Mouse (Mus musculus): ENCODE measurements around the gene Kcnip1. TPM values are rescaled to one million over a fixed set of nuclear protein-coding genes. Genes with fewer than 3 reads are reported as not detected.

Kcnip1 gene
- total and polyA plus RNA-seq, 3 experiments, result 0.04 to 0.17 TPM; not detected in 1

DNA sequence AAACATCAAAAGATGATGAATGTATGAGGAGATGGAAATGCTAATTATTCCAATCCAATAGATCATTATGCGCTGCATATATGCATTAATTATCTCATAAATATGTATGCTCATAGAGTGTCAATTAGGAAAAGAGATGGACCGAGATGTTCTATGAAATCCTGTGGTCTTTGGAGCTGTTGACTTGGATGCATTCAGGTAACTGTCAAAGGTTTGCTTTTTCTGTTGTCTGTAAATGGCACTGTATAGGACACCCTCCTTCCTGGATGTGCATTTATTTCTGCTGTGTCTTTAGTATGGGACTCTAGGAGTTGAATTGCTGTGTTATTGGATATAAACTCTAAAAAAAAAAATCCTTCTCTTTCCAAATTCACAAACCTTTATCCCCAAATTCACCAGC, 220.9 kb downstream of the Kcnip1 start:
- Histone ChIP-seq H3K36me3 (replicated peaks in 1 of 2; ENCODE audit: control insufficient read depth in 1 of 2, insufficient read depth in 1 of 2, low read length in 1 of 2) (no peaks in the 10 kb centered on the region), H3K4me2 (ENCODE audit: insufficient read depth, low read depth, poor library complexity, severe bottlenecking) (no peak overlapping the region), H3K4me1 (ENCODE audit: control insufficient read depth in 1 of 2, insufficient read depth in 2 of 2) (peaks cover 7 to 14% of the 10 kb centered on the region in 2 experiments), H3K27ac (ENCODE audit: insufficient read depth, low read depth) (no peak overlapping the region), H3K79me2 (replicated peaks; ENCODE audit: control insufficient read depth, extremely low read depth, insufficient read depth, poor library complexity, severe bottlenecking) (no peaks in the 10 kb centered on the region), H3K27me3 (replicated peaks) (peaks cover 67% of the 10 kb centered on the region), H3K9me3 (replicated peaks; ENCODE audit: low read length) (no peaks in the 10 kb centered on the region), H3K9ac (ENCODE audit: insufficient read depth, low read depth) (no peak overlapping the region), H3K4me3 (replicated peaks in 1 of 3; ENCODE audit: low read depth in 2 of 3, low read length in 2 of 3, poor library complexity in 1 of 3) (no peak overlapping the region)
- TF ChIP-seq ZC3H11A (IDR thresholded peaks at IDR 0.05; ENCODE audit: low read depth, low read length) (no peak), TCF12 (IDR thresholded peaks at IDR 0.05; ENCODE audit: low read depth, low read length) (no peak)
- DNase-seq (ENCODE audit: extremely low read depth), result no peak
- dilution Hi-C loops (cut with MboI; ENCODE audit: extremely low pct_ligation_motif_present, extremely low pct_unique_long_range_greater_than_20kb, low sequenced_read_pairs) (no loop called here), in situ Hi-C loops (cut with MboI; ENCODE audit: low pct_ligation_motif_present, low pct_unique_long_range_greater_than_20kb, low sequenced_read_pairs) (no loop called here)

DNA sequence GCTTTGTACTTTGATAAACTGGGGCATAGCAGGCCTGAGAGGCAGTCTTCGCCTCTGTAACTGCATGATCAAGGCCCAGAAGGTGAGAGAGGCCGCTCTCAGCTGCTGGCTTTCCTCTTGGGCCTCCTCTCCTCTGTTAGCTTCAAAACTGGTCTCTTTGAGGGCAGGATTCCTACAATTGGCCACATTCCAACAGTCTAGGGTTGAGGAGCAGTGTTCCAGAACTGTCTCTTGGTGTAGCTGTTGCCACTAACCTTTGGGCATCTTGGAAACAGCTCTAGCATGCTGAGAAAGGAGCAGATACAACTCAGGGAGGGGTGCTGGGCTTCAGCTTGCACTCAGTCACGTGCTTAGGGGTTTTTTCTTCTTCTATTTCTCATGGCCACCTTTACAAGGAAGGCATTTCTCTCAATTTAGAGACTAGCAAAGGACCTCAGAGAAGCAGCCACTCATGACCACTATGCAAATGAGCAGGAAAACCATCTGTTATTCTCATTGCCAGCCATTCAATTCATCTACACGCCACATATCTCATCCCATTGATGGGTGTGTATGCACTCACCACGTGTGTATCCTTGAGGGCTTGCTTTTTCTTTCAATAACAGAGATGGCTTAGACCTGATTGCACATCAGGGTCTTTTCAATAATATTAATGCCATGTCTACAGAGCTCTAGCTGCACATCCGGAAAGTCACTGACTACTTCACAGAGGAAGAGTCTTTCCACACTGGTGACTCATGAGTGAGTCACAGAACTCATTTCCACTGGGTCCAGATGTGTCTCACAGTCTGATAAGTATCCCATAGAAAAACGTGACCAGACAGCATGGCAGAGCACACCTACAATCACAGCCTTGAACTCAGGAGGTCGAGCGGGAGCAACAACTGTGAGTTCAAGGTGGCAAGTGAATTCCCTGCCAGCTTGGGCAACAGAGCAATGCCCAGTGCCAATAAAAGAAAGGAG, 225.7 kb downstream of the Kcnip1 start:
- peaks cover 36% of the 10 kb centered on the region for H3K27me3 ChIP-seq (replicated peaks)
- H3K4me2 ChIP-seq (ENCODE audit: insufficient read depth, low read depth, poor library complexity, severe bottlenecking), result no peak overlapping the region
- dilution Hi-C loops (cut with MboI; ENCODE audit: extremely low pct_ligation_motif_present, extremely low pct_unique_long_range_greater_than_20kb, low sequenced_read_pairs), result no loop called here
- in situ Hi-C loops (cut with MboI; ENCODE audit: low pct_ligation_motif_present, low pct_unique_long_range_greater_than_20kb, low sequenced_read_pairs), result no loop called here
- no peak overlapping the region for H3K9ac ChIP-seq (ENCODE audit: insufficient read depth, low read depth)
- H3K4me3 ChIP-seq (replicated peaks in 1 of 3; ENCODE audit: low read depth in 2 of 3, low read length in 2 of 3, poor library complexity in 1 of 3), result no peak overlapping the region
- H3K4me1 ChIP-seq (ENCODE audit: control insufficient read depth in 1 of 2, insufficient read depth in 2 of 2), result peaks cover 13 to 32% of the 10 kb centered on the region in 2 experiments
- no peak for TF ChIP-seq MAFK (IDR thresholded peaks at IDR 0.05; ENCODE audit: insufficient replicate concordance, low read length)
- peak; percentile 43 for TF ChIP-seq ZNF384 (IDR thresholded peaks at IDR 0.05; ENCODE audit: low read depth, low read length)
- 0 out of 2 replicates have a peak, but pooled peaks have one; percentile 21 for TF ChIP-seq CHD2 (IDR thresholded peaks at IDR 0.05; ENCODE audit: low read length)
- no peak for TF ChIP-seq NELFE (IDR thresholded peaks at IDR 0.05; ENCODE audit: low read depth, low read length)
- peak; percentile 88 for TF ChIP-seq BHLHE40 (IDR thresholded peaks at IDR 0.05; ENCODE audit: low read depth, low read length)
- TF ChIP-seq JUN (IDR thresholded peaks at IDR 0.05; ENCODE audit: insufficient read depth, low read depth, low read length), result no peak
- peak; percentile 10; the same call in 1 of the 2 replicates for TF ChIP-seq EP300 (IDR thresholded peaks at IDR 0.05; ENCODE audit: low read length)
- TF ChIP-seq USF2 (conservative IDR thresholded peaks at IDR 0.05; ENCODE audit: low read depth, low read length), result peak; percentile 65; the same call in 1 of the 2 replicates
- TF ChIP-seq USF1 (IDR thresholded peaks at IDR 0.05; ENCODE audit: low read depth, low read length), result peak; percentile 63
- TF ChIP-seq MAX (IDR thresholded peaks at IDR 0.05; ENCODE audit: low read length), result peak; percentile 65
- H3K27ac ChIP-seq (ENCODE audit: insufficient read depth, low read depth), result no peak overlapping the region
- H3K36me3 ChIP-seq (replicated peaks in 1 of 2; ENCODE audit: control insufficient read depth in 1 of 2, insufficient read depth in 1 of 2, low read length in 1 of 2), result no peaks in the 10 kb centered on the region
- H3K79me2 ChIP-seq (replicated peaks; ENCODE audit: control insufficient read depth, extremely low read depth, insufficient read depth, poor library complexity, severe bottlenecking), result no peaks in the 10 kb centered on the region
- no peaks in the 10 kb centered on the region for H3K9me3 ChIP-seq (replicated peaks; ENCODE audit: low read length)
- peak; percentile 82 for DNase-seq (ENCODE audit: extremely low read depth)
